In genomic region chr5:68252671-68253070, GRCm38 (mm10) we compare ENCODE assay signal across 9 mouse cellular contexts.
A peak's percentile ranks its signal among the peaks of the same experiment; 100 is the strongest.
DNase-seq lines count a peak whose midpoint lies in the region; ATAC-seq lines count a peak whose summit lies in the region.
"Had no signal": no experiment of that assay in that cellular context is flagged by ENCODE, and none has a peak within 500 bp of the region (broad histone marks: within the 10 kb centered on the region; RNA-seq: fewer than 3 reads in every experiment).

No protein-coding gene starts in this region.

- no peak for ATAC-seq in heart, embryonic 15.5 days (replicated peaks; ENCODE audit: insufficient number of reproducible peaks, insufficient read depth, low FRiP score, low read depth)
- ATAC-seq in midbrain, embryonic 11.5 days (ENCODE audit: low FRiP score), result peak; percentile 77

- no peaks in the 10 kb centered on the region for H3K4me1 ChIP-seq in heart, embryonic 15.5 days (replicated peaks)
- H3K4me1 ChIP-seq in midbrain, embryonic 11.5 days (ENCODE audit: control insufficient read depth, insufficient read depth, low read length), result no peaks in the 10 kb centered on the region
- H3K4me1 ChIP-seq: megakaryocyte, embryonic 14.5 days had no signal

- no peak overlapping the region for H3K27ac ChIP-seq in heart, embryonic 15.5 days
- no peak overlapping the region for H3K27ac ChIP-seq in midbrain, embryonic 11.5 days (ENCODE audit: low read depth, low read length)

- H3K27me3 ChIP-seq in heart, embryonic 15.5 days, result no peaks in the 10 kb centered on the region
- no peaks in the 10 kb centered on the region for H3K27me3 ChIP-seq in midbrain, embryonic 11.5 days (ENCODE audit: control insufficient read depth, insufficient read depth, low read length)
- H3K27me3 ChIP-seq: megakaryocyte, embryonic 14.5 days had no signal

- H3K4me3 ChIP-seq in heart, embryonic 15.5 days, result no peak overlapping the region
- H3K4me3 ChIP-seq in midbrain, embryonic 11.5 days (ENCODE audit: low read depth, low read length), result no peak overlapping the region
- H3K4me3 ChIP-seq: megakaryocyte, embryonic 14.5 days had no signal

- no peak overlapping the region for H3K9ac ChIP-seq in heart, embryonic 15.5 days
- no peak overlapping the region for H3K9ac ChIP-seq in midbrain, embryonic 11.5 days (ENCODE audit: low read length)

- DNase-seq in heart, postnatal 25 days (ENCODE audit: low spot score), result no peak
- DNase-seq in brain, adult 2 months (ENCODE audit: low read depth, low spot score), result peak; percentile 91
- peak; percentile 3 for DNase-seq in fibroblast of lung, adult 2 months (ENCODE audit: low read depth)
- DNase-seq in hindlimb bud, embryonic 11.5 days (ENCODE audit: extremely low spot score, low read depth, low spot score), result peak; percentile 39
- peak; percentile 34 to 38 for DNase-seq in layer of hippocampus, postnatal 36 days
- peak; percentile 88 for DNase-seq in midbrain, embryonic 11.5 days (ENCODE audit: low spot score, missing footprints)
- peak; percentile 49 for DNase-seq in telencephalon, adult 2 months (ENCODE audit: low read depth, low spot score)

- H3K4me2 ChIP-seq in heart, embryonic 15.5 days, result 0 out of 2 replicates have a peak overlapping the region, but pooled peaks have one; percentile 36
- no peak overlapping the region for H3K4me2 ChIP-seq in midbrain, embryonic 11.5 days

- no peaks in the 10 kb centered on the region for H3K9me3 ChIP-seq in heart, embryonic 15.5 days (replicated peaks)
- no peaks in the 10 kb centered on the region for H3K9me3 ChIP-seq in midbrain, embryonic 11.5 days (ENCODE audit: control insufficient read depth, low read length)
- H3K9me3 ChIP-seq: megakaryocyte, embryonic 14.5 days had no signal

- H3K36me3 ChIP-seq in heart, embryonic 15.5 days, result no peaks in the 10 kb centered on the region
- H3K36me3 ChIP-seq in midbrain, embryonic 11.5 days (ENCODE audit: control insufficient read depth, insufficient read depth, low read length), result no peaks in the 10 kb centered on the region

- intact Hi-C loops in heart, postnatal 25 days (cut with DNase I), result loop anchor here (5.0 kb wide), 1 partner anchor 1270 kb away; no protein-coding TSS in a partner anchor

- 17% methylated on average over 8 of the region's 8 CpGs for WGBS in heart, embryonic 15.5 days
- 19% methylated on average over 8 of the region's 8 CpGs for WGBS in midbrain, embryonic 11.5 days
